Mouse (Mus musculus): ENCODE measurements around the gene Mras. TPM values are rescaled to one million over a fixed set of nuclear protein-coding genes. Genes with fewer than 3 reads are reported as not detected.

Mras gene
- polyA plus RNA-seq (2015; fragmentation: Nextera tagmentation; extraction: Ambion mirVana): 5.9 and 10.2 TPM in 2 replicates

DNA sequence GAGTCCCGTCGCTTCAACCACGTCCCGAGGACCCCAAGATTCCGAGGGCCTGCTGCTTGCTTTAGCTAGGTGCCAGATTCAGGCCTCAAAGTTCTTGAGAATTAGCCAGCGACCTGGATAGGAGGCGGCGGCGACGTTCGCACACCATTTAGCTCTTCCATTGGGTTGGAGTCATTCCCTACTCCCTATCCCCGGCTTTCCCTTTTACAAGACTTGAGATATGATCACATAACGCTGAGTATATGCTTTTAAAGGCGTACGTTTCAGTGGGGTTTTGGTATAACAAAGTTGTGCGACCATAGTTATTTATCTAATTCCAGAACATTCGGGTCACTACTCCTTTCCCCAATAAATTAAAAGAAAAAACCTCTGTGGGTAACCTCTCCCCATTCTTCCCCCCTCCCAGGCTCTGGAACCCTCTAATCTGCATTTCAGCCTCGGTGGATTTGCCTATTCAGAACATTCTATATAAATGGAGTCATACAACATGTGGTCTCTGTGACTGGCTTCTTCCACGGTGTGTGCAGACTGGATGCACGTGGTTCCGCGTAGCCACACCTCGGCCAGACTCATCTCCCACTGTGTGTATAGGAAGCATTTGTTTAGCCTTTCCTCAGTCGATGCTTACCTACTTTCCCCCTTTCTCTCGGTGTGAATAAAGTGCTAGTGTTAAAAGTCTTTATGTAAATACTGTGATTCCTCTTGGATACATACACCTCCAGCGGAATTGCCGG, at the start of gene Mras:
TSS of gene Mras (minus strand) at position 351 of the 734 bp plus-strand sequence.
- no peaks in the 10 kb centered on the region for H3K4me1 ChIP-seq (replicated peaks; ENCODE audit: control insufficient read depth, insufficient read depth)
- no peaks in the 10 kb centered on the region for H3K9me3 ChIP-seq (ENCODE audit: control insufficient read depth, low read length)
- no peak for TF ChIP-seq EP300 (optimal IDR thresholded peaks at IDR 0.05)
- TF ChIP-seq CTCF (IDR thresholded peaks at IDR 0.05; ENCODE audit: low read depth): no peak
- peak within 1 kb of the TSS; percentile 89 for H3K4me2 ChIP-seq (replicated peaks; ENCODE audit: low read depth)
- WGBS: 10% methylated on average over 27 of the region's 27 CpGs
- H3K27me3 ChIP-seq (ENCODE audit: control insufficient read depth, insufficient read depth, low read length): no peaks in the 10 kb centered on the region
- peak within 1 kb of the TSS; percentile 77 for H3K9ac ChIP-seq (ENCODE audit: low read length)
- peak within 1 kb of the TSS; percentile 82 for H3K27ac ChIP-seq (replicated peaks)
- DNase-seq (ENCODE audit: low spot score) (peak; percentile 41), ATAC-seq (ENCODE audit: low FRiP score, low TSS enrichment) (peak; percentile 47; the same call in 1 of the 2 replicates)
- H3K4me3 ChIP-seq (ENCODE audit: low read depth, low read length): peak within 1 kb of the TSS; percentile 69
- H3K36me3 ChIP-seq (ENCODE audit: control insufficient read depth, insufficient read depth, low read length): no peaks in the 10 kb centered on the region

DNA sequence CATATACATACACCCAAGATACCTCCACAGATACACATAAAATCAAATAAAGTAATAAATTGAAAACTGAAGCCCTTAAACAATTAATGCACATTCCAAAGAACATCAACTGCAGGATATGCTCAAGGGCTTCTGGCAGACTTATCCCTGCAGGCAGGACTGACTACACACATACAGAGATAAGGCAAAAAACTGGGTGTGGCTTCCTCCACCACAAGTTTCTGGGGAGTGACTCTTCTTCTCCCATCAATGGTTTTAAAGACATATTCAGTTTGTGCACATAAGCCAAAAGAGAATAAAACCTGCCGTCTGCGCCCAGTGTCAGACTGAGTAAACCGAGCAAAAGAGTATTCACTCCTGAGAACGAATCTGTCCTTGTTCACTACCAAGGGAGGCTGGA, 48.0 kb upstream of the Mras start:
- Histone ChIP-seq H3K9me3 (ENCODE audit: control insufficient read depth, low read length) (no peaks in the 10 kb centered on the region), H3K36me3 (ENCODE audit: control insufficient read depth, insufficient read depth, low read length) (peaks cover 8% of the 10 kb centered on the region; the same call in 1 of the 2 replicates), H3K4me3 (ENCODE audit: low read depth, low read length) (no peak overlapping the region), H3K27me3 (ENCODE audit: control insufficient read depth, insufficient read depth, low read length) (no peaks in the 10 kb centered on the region), H3K4me2 (replicated peaks; ENCODE audit: low read depth) (no peak overlapping the region), H3K9ac (ENCODE audit: low read length) (no peak overlapping the region), H3K4me1 (replicated peaks; ENCODE audit: control insufficient read depth, insufficient read depth) (no peaks in the 10 kb centered on the region), H3K27ac (replicated peaks) (no peak overlapping the region)
- ATAC-seq (ENCODE audit: low FRiP score, low TSS enrichment) (no peak), DNase-seq (ENCODE audit: low spot score) (no peak)
- TF ChIP-seq CTCF (IDR thresholded peaks at IDR 0.05; ENCODE audit: low read depth): no peak
- TF ChIP-seq EP300 (optimal IDR thresholded peaks at IDR 0.05): no peak
- WGBS: 96% methylated on average over 4 of the region's 4 CpGs

DNA sequence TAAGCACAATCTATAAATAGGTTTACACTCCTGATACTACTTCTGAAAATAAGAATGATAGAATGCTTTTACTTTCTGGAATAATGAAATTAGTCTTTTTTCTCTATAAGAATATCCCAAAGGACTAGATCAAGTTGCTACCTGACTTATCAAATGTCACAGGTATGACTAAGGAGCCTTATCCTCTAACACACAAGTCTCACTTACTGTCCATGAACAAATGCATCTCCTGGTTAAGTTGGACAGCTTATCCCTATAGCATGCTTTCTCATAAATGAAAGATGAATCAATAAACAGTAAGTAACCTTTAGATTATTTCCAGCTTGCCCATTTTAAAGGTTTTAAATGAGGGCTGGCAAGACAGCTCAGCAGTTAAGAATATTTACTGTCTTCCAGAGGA, 47.5 kb upstream of the Mras start:
- Histone ChIP-seq H3K27me3 (ENCODE audit: control insufficient read depth, insufficient read depth, low read length) (no peaks in the 10 kb centered on the region), H3K36me3 (ENCODE audit: control insufficient read depth, insufficient read depth, low read length) (peaks cover 8% of the 10 kb centered on the region; the same call in 1 of the 2 replicates), H3K4me2 (replicated peaks; ENCODE audit: low read depth) (no peak overlapping the region), H3K9ac (ENCODE audit: low read length) (no peak overlapping the region), H3K4me1 (replicated peaks; ENCODE audit: control insufficient read depth, insufficient read depth) (no peaks in the 10 kb centered on the region), H3K27ac (replicated peaks) (no peak overlapping the region), H3K4me3 (ENCODE audit: low read depth, low read length) (no peak overlapping the region), H3K9me3 (ENCODE audit: control insufficient read depth, low read length) (no peaks in the 10 kb centered on the region)
- no peak for DNase-seq (ENCODE audit: low spot score)
- no peak for ATAC-seq (ENCODE audit: low FRiP score, low TSS enrichment)
- TF ChIP-seq EP300 (optimal IDR thresholded peaks at IDR 0.05) (no peak), CTCF (IDR thresholded peaks at IDR 0.05; ENCODE audit: low read depth) (no peak)

DNA sequence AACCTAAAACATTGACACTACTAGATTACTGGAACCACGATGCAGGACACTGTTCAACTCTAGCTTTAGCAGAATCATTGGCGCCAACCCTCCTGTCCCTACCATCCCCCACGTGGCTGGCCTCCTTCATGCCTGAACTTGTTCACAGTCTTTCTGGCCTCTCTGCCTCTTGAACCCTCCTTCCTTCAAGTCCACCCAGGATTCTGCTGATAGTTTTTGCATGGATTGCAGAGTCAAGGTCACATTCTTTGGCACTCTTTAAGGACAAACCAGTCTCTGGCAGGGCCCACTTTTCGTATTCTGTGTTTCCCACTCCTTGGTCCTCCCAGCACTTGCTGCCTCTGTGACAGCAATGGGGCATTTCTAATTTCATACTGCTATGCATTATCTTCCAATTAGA, 46.0 kb upstream of the Mras start:
- Histone ChIP-seq H3K36me3 (ENCODE audit: control insufficient read depth, insufficient read depth, low read length) (peaks cover 8% of the 10 kb centered on the region; the same call in 1 of the 2 replicates), H3K4me3 (ENCODE audit: low read depth, low read length) (no peak overlapping the region), H3K9ac (ENCODE audit: low read length) (no peak overlapping the region), H3K9me3 (ENCODE audit: control insufficient read depth, low read length) (no peaks in the 10 kb centered on the region), H3K4me2 (replicated peaks; ENCODE audit: low read depth) (no peak overlapping the region), H3K27ac (replicated peaks) (no peak overlapping the region), H3K4me1 (replicated peaks; ENCODE audit: control insufficient read depth, insufficient read depth) (no peaks in the 10 kb centered on the region), H3K27me3 (ENCODE audit: control insufficient read depth, insufficient read depth, low read length) (no peaks in the 10 kb centered on the region)
- no peak for DNase-seq (ENCODE audit: low spot score)
- no peak for TF ChIP-seq CTCF (IDR thresholded peaks at IDR 0.05; ENCODE audit: low read depth)
- no peak for TF ChIP-seq EP300 (optimal IDR thresholded peaks at IDR 0.05)
- ATAC-seq (ENCODE audit: low FRiP score, low TSS enrichment): no peak
- 82% methylated on average over 4 of the region's 4 CpGs for WGBS

DNA sequence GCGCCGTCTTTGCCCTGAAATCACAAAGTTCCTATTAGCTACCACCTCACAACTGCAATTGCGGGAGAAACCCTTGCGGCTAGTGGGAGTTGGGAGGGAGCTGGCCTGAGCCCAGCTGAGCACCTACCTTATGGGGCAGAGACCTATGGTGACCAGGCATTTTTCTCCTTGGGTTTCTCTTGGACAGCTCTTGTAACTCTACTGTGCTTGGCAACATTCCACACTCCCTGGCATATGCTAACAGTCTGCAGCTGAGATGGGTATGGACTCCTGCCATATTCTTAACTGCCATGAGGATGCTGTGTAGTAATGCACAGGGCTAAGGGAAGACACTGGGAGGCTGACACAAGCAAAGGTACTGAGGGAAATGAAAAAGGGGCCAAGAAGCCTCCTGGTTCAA, 43.6 kb upstream of the Mras start:
- 88% methylated on average over 4 of the region's 4 CpGs for WGBS
- DNase-seq (ENCODE audit: low spot score) (no peak), ATAC-seq (ENCODE audit: low FRiP score, low TSS enrichment) (no peak)
- Histone ChIP-seq H3K9me3 (ENCODE audit: control insufficient read depth, low read length) (no peaks in the 10 kb centered on the region), H3K4me1 (replicated peaks; ENCODE audit: control insufficient read depth, insufficient read depth) (no peaks in the 10 kb centered on the region), H3K4me2 (replicated peaks; ENCODE audit: low read depth) (no peak overlapping the region), H3K27me3 (ENCODE audit: control insufficient read depth, insufficient read depth, low read length) (no peaks in the 10 kb centered on the region), H3K27ac (replicated peaks) (no peak overlapping the region), H3K36me3 (ENCODE audit: control insufficient read depth, insufficient read depth, low read length) (no peaks in the 10 kb centered on the region; the same call in 1 of the 2 replicates), H3K4me3 (ENCODE audit: low read depth, low read length) (no peak overlapping the region), H3K9ac (ENCODE audit: low read length) (no peak overlapping the region)
- TF ChIP-seq EP300 (optimal IDR thresholded peaks at IDR 0.05) (no peak), CTCF (IDR thresholded peaks at IDR 0.05; ENCODE audit: low read depth) (no peak)

DNA sequence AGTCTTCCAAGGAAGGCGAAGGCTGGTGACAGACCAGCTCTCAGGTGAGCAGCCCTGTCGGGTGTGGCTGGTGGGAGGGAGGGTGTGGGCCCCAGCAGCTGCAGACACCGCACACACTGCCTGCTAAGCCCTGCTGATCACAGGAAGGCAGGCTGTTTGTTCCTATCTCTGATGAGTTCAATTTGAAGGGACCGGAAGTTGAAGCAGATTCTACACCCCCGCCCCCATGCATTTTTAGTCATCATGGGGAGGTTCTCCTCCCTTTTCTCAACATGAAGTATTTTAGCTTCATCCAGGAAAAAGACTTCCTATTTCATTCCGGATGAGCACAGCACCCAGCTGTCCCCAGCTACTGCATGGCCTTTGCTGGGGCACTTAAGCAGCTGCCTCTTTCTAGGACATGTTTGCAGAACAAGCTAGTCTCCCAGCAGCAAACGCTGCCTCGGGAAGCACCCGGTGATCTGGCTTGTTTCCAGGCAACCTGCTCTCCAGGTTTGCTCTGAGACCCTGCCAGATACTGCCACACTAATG, 42.1 kb upstream of the Mras start:
- DNase-seq (ENCODE audit: low spot score) (peak; percentile 33), ATAC-seq (ENCODE audit: low FRiP score, low TSS enrichment) (peak; percentile 69; the same call in 1 of the 2 replicates)
- H3K4me1 ChIP-seq (replicated peaks; ENCODE audit: control insufficient read depth, insufficient read depth): no peaks in the 10 kb centered on the region
- WGBS: 47% methylated on average over 9 of the region's 9 CpGs
- H3K9me3 ChIP-seq (ENCODE audit: control insufficient read depth, low read length): no peaks in the 10 kb centered on the region
- no peak for TF ChIP-seq EP300 (optimal IDR thresholded peaks at IDR 0.05)
- no peak for TF ChIP-seq CTCF (IDR thresholded peaks at IDR 0.05; ENCODE audit: low read depth)
- H3K36me3 ChIP-seq (ENCODE audit: control insufficient read depth, insufficient read depth, low read length): peaks cover 3% of the 10 kb centered on the region
- no peak overlapping the region for H3K4me2 ChIP-seq (replicated peaks; ENCODE audit: low read depth)
- H3K27me3 ChIP-seq (ENCODE audit: control insufficient read depth, insufficient read depth, low read length): no peaks in the 10 kb centered on the region
- H3K4me3 ChIP-seq (ENCODE audit: low read depth, low read length): no peak overlapping the region
- no peak overlapping the region for H3K27ac ChIP-seq (replicated peaks)
- H3K9ac ChIP-seq (ENCODE audit: low read length): no peak overlapping the region
